Mouse (Mus musculus): ENCODE results near the gene Atp13a3. TPM values are rescaled to one million over a fixed set of nuclear protein-coding genes. Genes with fewer than 3 reads are reported as not detected.
"Not testable (repeated sequence)": the region's sequence is repeated elsewhere in the genome, so short reads cannot be mapped to it uniquely, and the experiment has no call there.

Atp13a3 gene
- polyA plus RNA-seq, 1 experiment = 3.3 TPM

GRCm38 (mm10) chr16:30367395-30367794 lies 38.4 kb downstream of the Atp13a3 start:
- Histone ChIP-seq H3K27me3 (replicated peaks) (no peaks in the 10 kb centered on the region), H3K4me3 (replicated peaks) (no peak overlapping the region), H3K9me3 (no peaks in the 10 kb centered on the region), H3K36me3 (replicated peaks; ENCODE audit: low read length) (peaks cover 3% of the 10 kb centered on the region), H3K4me1 (peaks cover 6% of the 10 kb centered on the region)
- no peak for TF ChIP-seq GATA1 (IDR thresholded peaks at IDR 0.05; ENCODE audit: borderline replicate concordance, low read length)
- no peak for TF ChIP-seq FLI1 (IDR thresholded peaks at IDR 0.05; ENCODE audit: low read length)

DNA sequence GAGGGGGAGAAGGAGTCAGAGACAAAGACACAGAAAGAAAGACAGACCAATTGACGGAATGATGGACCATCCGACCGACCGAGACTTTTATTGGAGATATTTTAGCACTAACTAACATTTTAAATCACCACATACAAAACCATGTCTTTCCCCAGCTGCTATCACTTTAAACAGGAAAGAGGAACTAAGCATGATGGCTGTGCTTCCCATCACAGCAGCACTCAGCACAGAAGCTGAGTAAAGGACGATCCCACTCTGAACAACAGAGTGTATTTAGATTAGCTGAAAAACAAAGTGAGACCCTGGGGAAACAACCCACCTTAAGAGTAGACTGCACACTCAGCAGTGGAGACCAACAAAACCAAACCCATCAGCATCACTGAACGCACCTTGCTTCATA lies 41.2 kb downstream of the Atp13a3 start:
- Histone ChIP-seq H3K4me3 (replicated peaks) (no peak overlapping the region), H3K36me3 (replicated peaks; ENCODE audit: low read length) (peaks cover 3% of the 10 kb centered on the region)
- TF ChIP-seq FLI1 (IDR thresholded peaks at IDR 0.05; ENCODE audit: low read length) (no peak), GATA1 (IDR thresholded peaks at IDR 0.05; ENCODE audit: borderline replicate concordance, low read length) (no peak)

DNA sequence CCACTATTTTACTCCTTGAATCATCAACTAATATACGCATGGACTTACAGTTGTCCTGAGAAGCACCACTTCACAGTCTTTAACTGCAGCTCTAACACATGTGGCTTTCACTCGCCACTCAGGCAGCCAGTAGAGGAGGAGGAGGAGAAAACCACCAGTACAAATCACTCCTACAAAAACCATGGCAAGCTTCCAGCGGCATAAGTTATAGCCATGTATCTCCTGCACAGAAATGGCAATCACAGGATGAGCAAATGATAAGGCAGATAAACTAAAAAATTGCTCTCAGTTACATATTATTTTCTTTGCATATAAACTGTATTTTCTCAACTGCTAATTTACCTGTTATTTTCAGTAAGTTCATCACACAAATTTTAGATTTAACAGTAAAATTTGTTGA lies 43.2 kb downstream of the Atp13a3 start:
- Histone ChIP-seq H3K9me3 (no peaks in the 10 kb centered on the region), H3K4me3 (replicated peaks) (no peak overlapping the region), H3K27me3 (replicated peaks) (no peaks in the 10 kb centered on the region), H3K36me3 (replicated peaks; ENCODE audit: low read length) (peaks cover 3% of the 10 kb centered on the region), H3K4me1 (peaks cover 6% of the 10 kb centered on the region)
- no peak for TF ChIP-seq GATA1 (IDR thresholded peaks at IDR 0.05; ENCODE audit: borderline replicate concordance, low read length)
- no peak for TF ChIP-seq FLI1 (IDR thresholded peaks at IDR 0.05; ENCODE audit: low read length)

More for the DNA sequence above, 41.2 kb downstream of the Atp13a3 start:
- Histone ChIP-seq H3K27me3 (replicated peaks) (no peaks in the 10 kb centered on the region), H3K9me3 (no peaks in the 10 kb centered on the region), H3K4me1 (peaks cover 6% of the 10 kb centered on the region)

DNA sequence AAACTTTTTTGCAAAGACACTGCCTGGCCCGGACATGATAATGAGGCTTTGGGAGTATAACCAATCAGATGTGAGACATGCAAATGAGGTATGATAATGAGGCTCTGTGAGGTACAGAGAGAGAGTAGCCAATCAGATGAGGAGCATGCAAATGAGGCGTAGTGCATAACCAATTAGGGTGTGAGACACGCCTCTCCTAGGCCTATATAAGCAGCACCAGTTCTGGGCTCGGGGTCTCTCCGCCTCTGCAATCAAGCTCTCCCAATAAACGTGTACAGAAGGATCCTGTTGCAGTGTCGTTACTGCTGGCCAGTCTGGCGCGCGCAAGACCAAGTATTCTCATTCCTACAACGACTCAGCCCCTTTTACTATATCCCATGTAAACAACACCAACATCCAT lies 52.3 kb downstream of the Atp13a3 start:
- H3K36me3 ChIP-seq (replicated peaks; ENCODE audit: low read length) = peaks cover 49% of the 10 kb centered on the region
- H3K4me1 ChIP-seq; H3K27me3 ChIP-seq (replicated peaks): not testable (repeated sequence)

DNA sequence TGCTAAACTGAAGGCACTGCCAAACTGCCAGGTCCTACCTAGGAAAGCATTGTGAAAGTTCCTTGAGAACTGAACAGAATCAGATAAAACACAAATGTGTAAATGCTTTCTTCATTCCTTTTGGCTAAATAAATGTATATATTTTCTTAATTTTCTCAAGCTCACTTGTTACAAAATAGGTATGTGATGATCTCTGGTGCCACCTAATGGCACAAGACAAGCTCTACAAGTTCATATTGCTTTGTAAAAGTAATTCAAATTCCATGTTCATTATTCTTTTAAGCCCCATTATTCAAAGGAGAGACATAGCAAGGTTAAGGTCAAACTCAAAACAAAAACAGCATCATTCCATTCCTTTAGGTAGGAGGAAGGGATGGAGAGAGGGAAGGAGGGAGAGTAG lies 91.5 kb downstream of the Atp13a3 start:
- TF ChIP-seq FLI1 (IDR thresholded peaks at IDR 0.05; ENCODE audit: low read length) (no peak), GATA1 (IDR thresholded peaks at IDR 0.05; ENCODE audit: borderline replicate concordance, low read length) (no peak)
- H3K9me3 ChIP-seq = no peaks in the 10 kb centered on the region
- peaks cover 34% of the 10 kb centered on the region for H3K36me3 ChIP-seq (replicated peaks; ENCODE audit: low read length)
- no peak overlapping the region for H3K4me3 ChIP-seq (replicated peaks)
- H3K27me3 ChIP-seq (replicated peaks) = no peaks in the 10 kb centered on the region
- peaks cover 48% of the 10 kb centered on the region for H3K4me1 ChIP-seq

More for the DNA sequence above, 52.3 kb downstream of the Atp13a3 start:
- H3K4me3 ChIP-seq (replicated peaks); H3K9me3 ChIP-seq: not testable (repeated sequence)

- TF ChIP-seq FLI1 (IDR thresholded peaks at IDR 0.05; ENCODE audit: low read length) (no peak), GATA1 (IDR thresholded peaks at IDR 0.05; ENCODE audit: borderline replicate concordance, low read length) (peak; percentile 79; the same call in 1 of the 3 replicates)
- Histone ChIP-seq H3K36me3 (replicated peaks; ENCODE audit: low read length) (peaks cover 48% of the 10 kb centered on the region), H3K27me3 (replicated peaks) (no peaks in the 10 kb centered on the region), H3K9me3 (no peaks in the 10 kb centered on the region), H3K4me3 (replicated peaks) (peak within 1 kb of the TSS; percentile 94), H3K4me1 (peaks cover 67% of the 10 kb centered on the region)
These were observed 95.1 kb downstream of the Atp13a3 start, which contains the start of gene Gp5 for GRCm38 (mm10) chr16:30310647-30311046. TSS of gene Gp5 (minus strand) at chr16:30310779.

GRCm38 (mm10) chr16:30310171-30310515 lies 95.6 kb downstream of the Atp13a3 start:
- peaks cover 49% of the 10 kb centered on the region for H3K36me3 ChIP-seq (replicated peaks; ENCODE audit: low read length)
- peak overlapping the region; percentile 94 for H3K4me3 ChIP-seq (replicated peaks)
- TF ChIP-seq GATA1 (IDR thresholded peaks at IDR 0.05; ENCODE audit: borderline replicate concordance, low read length) (no peak), FLI1 (IDR thresholded peaks at IDR 0.05; ENCODE audit: low read length) (no peak)
- H3K9me3 ChIP-seq = no peaks in the 10 kb centered on the region
- H3K4me1 ChIP-seq = peaks cover 70% of the 10 kb centered on the region
- no peaks in the 10 kb centered on the region for H3K27me3 ChIP-seq (replicated peaks)

- Histone ChIP-seq H3K36me3 (replicated peaks; ENCODE audit: low read length) (peaks cover 47% of the 10 kb centered on the region), H3K9me3 (no peaks in the 10 kb centered on the region), H3K4me1 (peaks cover 75% of the 10 kb centered on the region), H3K4me3 (replicated peaks) (peak overlapping the region; percentile 94), H3K27me3 (replicated peaks) (no peaks in the 10 kb centered on the region)
- TF ChIP-seq FLI1 (IDR thresholded peaks at IDR 0.05; ENCODE audit: low read length) (no peak), GATA1 (IDR thresholded peaks at IDR 0.05; ENCODE audit: borderline replicate concordance, low read length) (no peak)
These were observed 96.2 kb downstream of the Atp13a3 start for GRCm38 (mm10) chr16:30309395-30310170.

GRCm38 (mm10) chr16:30308616-30309394 lies 97.0 kb downstream of the Atp13a3 start:
- peaks cover 80% of the 10 kb centered on the region for H3K4me1 ChIP-seq
- peaks cover 55% of the 10 kb centered on the region for H3K36me3 ChIP-seq (replicated peaks; ENCODE audit: low read length)
- TF ChIP-seq GATA1 (IDR thresholded peaks at IDR 0.05; ENCODE audit: borderline replicate concordance, low read length) (no peak), FLI1 (IDR thresholded peaks at IDR 0.05; ENCODE audit: low read length) (no peak)
- H3K4me3 ChIP-seq (replicated peaks) = peak overlapping the region; percentile 94
- no peaks in the 10 kb centered on the region for H3K9me3 ChIP-seq
- H3K27me3 ChIP-seq (replicated peaks) = no peaks in the 10 kb centered on the region
